Mouse (Mus musculus) c-Kit-positive CD71-positive TER-119-positive erythroid progenitor cells, embryonic 14.5 days (primary cell): ENCODE results near the gene Odf3b.
A peak's percentile ranks its signal among the peaks of the same experiment; 100 is the strongest.

Source experiments
- DNase-seq: peaks from one replicate; pipeline ENCODE4 v3.0.0-alpha.2; 2013; ENCODE audit warnings: low spot score

Gene Odf3b

DNA sequence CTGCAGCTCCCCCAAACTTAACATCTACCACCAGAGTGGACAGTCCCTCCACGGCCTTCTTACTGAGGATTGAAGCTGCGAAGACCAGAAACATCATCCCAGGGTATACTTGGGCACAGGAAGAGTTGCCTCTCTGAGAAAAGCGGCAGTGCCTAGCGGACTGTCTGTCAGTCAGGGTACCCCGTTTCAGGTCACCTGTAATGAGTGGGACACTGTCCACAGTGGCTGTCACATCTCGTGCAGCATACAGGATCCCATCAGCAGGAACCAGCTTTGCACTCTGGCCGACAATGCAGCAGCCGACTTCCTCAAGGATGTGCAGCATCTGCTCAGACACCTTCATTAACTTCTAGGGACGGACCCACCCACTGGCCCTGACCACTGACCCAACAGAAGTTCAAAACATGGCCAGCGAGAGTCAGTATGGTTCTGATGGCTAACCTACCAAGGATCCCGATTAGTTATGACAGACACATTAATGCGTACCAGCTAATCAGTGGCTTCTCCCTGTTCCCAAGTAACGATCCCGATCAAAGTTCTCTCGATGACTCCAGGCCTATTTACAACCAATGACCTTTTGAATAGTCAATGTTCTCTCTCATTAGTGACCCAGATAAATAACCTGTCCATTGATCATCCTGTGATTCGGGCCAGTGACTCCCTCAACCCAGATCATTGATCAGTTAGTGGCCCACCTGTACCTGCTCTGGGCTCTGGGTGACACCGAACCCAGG lies 4.1 kb downstream of the Odf3b start:
- DNase-seq, result no peak

- no peak for DNase-seq
Observed at GRCm38 (mm10) chr15:89374340-89374739, 4.7 kb downstream of the Odf3b start.

- DNase-seq, result peak; percentile 86
Observed at GRCm38 (mm10) chr15:89373762-89374248, 5.3 kb downstream of the Odf3b start, which contains the start of gene Sco2. Sco2 (minus strand) TSS chr15:89373846.

DNA sequence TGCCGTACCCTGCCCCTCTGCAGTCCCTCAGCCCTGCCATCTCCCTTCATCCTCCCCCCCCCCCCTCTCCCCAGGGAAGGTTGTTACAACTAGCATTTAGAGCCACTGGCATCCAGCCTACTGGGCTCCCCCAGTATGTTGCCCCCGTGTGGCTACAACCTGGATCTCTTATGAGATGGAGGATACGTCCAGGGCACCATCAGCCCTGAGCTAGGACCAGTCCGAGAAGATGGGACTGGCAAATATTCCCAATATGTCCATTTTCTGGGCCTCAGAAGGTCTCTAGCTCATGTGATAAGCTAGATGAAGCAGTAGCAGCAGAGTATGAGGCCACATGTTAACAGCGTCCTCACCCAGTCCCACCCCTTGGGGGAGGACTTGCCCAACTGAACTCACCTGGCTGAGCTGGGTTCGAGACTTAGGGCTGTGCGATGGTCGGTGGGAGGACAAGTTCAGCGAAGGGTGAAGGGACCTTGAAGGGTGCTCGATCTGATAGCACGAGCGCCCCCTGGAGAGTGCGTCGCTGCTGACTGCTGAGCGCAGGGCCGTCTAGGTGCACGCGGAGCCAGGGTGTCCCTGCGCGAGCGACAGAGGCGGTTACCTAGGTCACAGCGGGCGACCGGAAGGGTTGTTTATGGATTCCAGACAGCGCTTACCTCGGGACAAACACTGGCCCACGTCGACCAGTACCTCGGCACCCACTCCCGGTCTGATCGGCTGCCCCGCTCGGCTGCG lies 5.9 kb downstream of the Odf3b start:
- peak; percentile 81 for DNase-seq

- no peak for DNase-seq
Observed at GRCm38 (mm10) chr15:89372536-89372935, 6.5 kb downstream of the Odf3b start.

- DNase-seq, result no peak
Observed at GRCm38 (mm10) chr15:89372068-89372467, 7.0 kb downstream of the Odf3b start.

DNA sequence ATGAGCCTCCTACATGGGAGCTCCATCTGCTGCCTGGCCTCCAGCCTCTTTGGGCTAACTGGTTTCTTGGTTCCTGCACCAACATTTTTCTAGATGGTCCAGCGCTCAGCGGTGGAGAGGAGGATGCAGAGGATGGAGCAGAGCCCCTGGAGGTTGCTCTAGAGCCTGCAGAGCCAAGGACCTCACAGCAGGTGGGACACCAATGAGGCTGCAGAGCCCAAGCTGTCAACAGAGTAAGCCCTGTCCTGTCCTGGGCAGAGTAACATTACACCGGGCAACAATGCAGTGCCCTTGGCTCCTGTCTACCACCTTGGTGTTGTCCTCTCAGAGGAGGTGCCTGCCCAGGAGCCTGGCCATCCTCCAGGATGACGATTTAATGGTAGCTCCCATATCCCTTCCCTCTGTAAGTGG lies 13.9 kb downstream of the Odf3b start:
- DNase-seq, result no peak

- DNase-seq, result no peak
Observed at GRCm38 (mm10) chr15:89363051-89363450, 16.0 kb downstream of the Odf3b start.

DNA sequence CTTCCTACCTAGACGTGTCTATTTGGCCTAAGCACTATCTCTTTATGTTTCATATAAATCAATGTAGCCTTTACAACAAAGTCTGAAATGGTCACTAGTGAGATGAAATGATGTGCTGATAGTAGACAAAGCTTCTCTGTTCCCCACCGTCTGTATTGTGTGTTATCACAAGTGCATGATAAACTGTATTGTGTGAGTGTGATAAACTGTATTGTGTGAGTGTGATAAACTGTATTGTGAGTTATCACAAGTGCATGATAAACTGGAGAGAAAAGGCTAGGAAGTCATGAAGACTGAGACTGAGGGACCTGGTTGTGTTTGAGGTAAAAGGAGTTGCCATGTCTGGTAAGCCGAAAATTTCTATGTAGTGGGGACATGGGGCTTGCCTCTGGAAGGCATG lies 20.3 kb downstream of the Odf3b start:
- DNase-seq, result no peak

GRCm38 (mm10) chr15:89356372-89356771 lies 22.7 kb downstream of the Odf3b start:
- DNase-seq, result peak; percentile 86

DNA sequence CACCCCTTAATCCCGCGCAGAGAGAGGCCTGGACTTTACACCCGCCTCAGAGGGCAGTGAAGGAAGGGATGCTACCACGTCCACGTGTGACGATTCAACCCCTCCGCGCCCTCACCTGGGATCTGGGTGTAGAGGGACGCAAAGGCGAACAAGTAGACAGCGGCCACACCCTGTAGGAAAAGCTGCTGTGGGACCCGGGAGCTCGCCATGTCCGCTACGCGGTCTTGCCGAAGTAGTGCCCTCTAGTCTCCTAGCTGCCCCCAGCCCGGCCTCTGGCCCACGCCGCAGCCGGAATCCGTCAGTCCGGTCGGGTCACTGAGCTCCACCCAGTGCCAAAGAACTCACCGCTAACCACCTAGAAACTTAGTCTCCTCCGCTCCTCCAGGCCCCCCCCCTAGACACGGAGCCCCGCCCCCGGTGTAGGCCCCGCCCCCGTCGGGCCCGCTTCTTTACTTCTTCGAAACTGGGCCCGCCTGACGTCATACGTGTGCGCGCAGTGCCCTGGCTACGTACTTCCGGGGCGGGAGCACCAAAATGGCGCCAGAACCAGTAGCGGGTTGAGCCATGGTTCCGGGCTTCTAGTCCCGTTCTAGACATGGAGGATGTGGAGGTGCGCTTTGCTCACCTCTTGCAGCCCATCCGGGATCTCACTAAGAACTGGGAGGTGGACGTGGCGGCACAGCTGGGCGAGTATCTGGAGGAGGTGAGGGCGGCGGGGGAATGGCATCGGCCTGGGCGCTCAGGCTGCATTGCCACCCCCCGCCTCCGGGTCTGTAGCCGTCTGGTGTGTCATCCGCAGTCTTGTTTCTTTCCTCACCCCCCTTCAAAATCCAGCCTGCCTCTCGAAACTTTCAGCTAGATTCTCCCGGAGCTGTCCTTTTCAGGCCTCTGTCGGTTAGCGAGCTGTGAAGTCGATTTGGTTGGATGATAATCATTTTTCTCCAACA lies 23.6 kb downstream of the Odf3b start, which contains the start of the genes Lmf2 and Ncaph2:
Gene Lmf2 (minus strand): TSS at position 419 of the 947 bp plus-strand sequence.
Gene Ncaph2 (plus strand): TSS at position 479 of the 947 bp plus-strand sequence.
- peak; percentile 97 for DNase-seq

DNA sequence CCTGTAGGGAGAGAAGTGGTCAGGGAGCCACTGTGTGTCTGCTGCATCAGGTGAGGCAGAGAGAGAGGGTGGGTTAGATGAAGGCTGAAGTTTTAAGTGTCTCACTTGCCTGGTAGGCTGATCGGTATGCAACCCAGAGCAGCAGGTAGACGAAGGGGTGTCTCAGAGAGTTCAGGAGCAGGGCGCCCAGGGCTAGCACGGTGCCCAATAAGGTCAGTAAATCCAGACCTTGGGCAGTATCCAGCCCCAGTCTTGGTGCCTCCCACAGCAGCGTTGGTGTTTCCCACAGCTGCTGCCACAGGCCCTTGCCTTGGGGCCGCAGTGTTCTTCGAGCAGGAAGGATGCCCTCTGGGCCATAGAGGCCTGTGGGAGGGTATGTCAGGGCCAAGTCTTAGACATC lies 24.6 kb downstream of the Odf3b start:
- DNase-seq, result no peak

GRCm38 (mm10) chr15:89353837-89354236 lies 25.2 kb downstream of the Odf3b start:
- no peak for DNase-seq

DNA sequence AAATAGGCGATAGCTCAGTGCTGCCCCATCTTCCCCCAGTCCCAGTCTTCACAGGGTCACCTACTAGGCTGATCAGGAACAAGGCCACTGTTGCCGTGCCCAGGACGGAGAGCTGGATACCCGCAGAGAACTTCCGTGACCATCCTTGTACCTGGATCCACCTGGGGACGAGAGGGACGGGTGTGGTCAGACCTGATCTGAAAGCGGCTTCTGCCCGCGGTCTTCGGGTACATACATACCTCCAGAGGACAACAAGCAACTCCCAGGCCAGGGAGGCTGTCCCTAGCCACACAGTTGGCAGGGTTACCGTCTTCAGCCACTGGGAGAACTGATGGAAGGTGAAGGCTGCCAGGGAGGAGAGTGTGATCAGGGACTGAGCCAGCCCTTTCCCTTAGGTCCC lies 26.3 kb downstream of the Odf3b start:
- no peak for DNase-seq

DNA sequence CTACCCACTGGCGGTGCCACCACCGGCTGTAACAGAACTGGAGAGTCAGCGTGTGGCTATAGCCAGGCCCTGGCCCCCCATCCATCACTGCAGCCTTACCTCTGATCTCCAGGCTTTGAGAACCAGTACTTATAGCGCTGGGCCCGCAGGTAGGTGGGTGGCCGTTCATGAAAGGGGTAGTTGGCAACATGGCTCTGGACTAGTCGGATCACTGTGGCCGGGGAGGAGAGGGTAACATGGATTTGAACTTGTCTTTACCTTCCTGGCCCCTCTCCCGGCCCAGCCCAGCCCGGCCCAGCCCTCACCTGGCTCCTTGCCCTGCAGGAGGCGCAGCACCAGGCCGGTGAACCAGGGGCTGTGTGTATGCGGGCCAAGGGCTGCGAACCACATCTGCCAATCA lies 27.0 kb downstream of the Odf3b start:
- DNase-seq, result no peak

GRCm38 (mm10) chr15:89351302-89351701 lies 27.8 kb downstream of the Odf3b start:
- no peak for DNase-seq

GRCm38 (mm10) chr15:89350447-89350846 lies 28.6 kb downstream of the Odf3b start:
- DNase-seq, result no peak

DNA sequence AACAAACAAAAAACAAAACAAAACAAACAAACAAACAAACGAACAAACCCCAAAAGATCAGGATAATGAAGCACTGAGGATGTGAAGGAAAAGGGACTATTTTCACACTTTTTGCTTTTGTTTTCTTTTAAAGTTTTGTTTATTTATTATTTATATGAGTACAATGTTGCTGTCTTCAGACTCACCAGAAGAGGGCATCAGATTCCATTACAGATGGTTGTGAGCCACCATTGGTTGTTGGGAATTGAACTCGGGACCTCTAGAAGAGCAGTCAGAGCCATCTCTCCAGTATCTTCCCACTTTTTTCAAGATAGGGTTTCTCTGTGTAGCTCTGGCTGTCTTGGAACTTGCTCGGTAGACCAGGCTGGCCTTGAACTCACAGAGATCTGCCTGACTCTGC lies 35.8 kb downstream of the Odf3b start:
- no peak for DNase-seq

DNA sequence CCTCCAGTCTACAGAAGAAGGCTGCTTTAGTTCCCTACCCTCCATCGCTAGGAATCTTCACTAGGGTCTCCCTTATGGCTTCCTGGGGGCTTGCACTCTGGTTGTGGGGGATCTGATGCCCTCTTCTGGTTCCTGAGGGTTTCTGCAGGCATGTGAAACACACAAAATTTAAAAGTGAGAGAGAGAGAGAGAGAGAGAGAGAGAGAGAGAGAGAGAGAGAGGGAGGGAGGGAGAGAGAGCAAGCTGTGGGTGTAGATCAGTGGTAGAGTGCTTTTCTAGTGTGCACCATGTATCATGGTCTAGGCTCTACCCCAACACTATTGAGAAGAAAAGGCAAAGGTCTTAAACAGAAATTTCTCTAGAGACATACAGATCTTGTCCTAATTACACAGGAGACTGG lies 37.4 kb downstream of the Odf3b start:
- DNase-seq, result no peak

DNA sequence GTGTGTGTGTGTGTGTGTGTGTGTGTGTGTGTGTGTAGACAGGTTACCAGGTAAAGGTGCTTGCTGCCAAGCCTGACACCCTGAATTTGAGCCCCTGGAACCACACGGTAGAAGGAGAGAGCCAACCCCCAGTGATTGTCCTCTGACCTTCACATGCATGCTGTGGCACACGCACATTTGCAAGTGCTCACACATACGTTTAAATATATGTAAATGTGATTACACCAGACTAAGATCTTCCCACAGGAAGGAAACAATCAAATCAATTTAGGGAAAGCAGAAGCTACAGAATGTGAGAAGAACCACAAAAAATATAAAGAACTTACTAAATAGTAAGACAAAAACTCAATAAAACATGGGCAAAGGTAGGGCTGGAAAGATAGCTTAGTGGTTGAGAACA lies 38.9 kb downstream of the Odf3b start:
- DNase-seq, result no peak

GRCm38 (mm10) chr15:89339696-89340095 lies 39.4 kb downstream of the Odf3b start:
- no peak for DNase-seq

- DNase-seq, result no peak
Observed at GRCm38 (mm10) chr15:89336422-89336821, 42.7 kb downstream of the Odf3b start.
